Mouse (Mus musculus): Measurements from ENCODE around the gene Zyg11a. TPM values are rescaled to one million over a fixed set of nuclear protein-coding genes. Genes with fewer than 3 reads are reported as not detected.

Zyg11a gene
- polyA plus RNA-seq (2015; fragmentation: Nextera tagmentation; extraction: Ambion mirVana), result 0.11 and 0.12 TPM in 2 replicates

GRCm38 (mm10) chr4:108217332-108218179, at the start of gene Zyg11a:
Gene Zyg11a (minus strand): TSS chr4:108218048.
- Histone ChIP-seq H3K36me3 (no peaks in the 10 kb centered on the region), H3K27ac (replicated peaks) (no peak within 1 kb of the TSS), H3K9ac (no peak within 1 kb of the TSS), H3K4me3 (replicated peaks) (peak within 1 kb of the TSS; percentile 44), H3K9me3 (replicated peaks) (no peaks in the 10 kb centered on the region), H3K4me2 (replicated peaks) (peak within 1 kb of the TSS; percentile 72), H3K4me1 (peaks cover 14% of the 10 kb centered on the region), H3K27me3 (peaks cover 33% of the 10 kb centered on the region)
- ATAC-seq (ENCODE audit: insufficient number of reproducible peaks, low FRiP score, low TSS enrichment, low read depth), result peak; percentile 54; the same call in 1 of the 2 replicates
- 1% methylated on average over 87 of the region's 107 CpGs for WGBS

GRCm38 (mm10) chr4:108265774-108266173, 47.9 kb upstream of the Zyg11a start:
- H3K36me3 ChIP-seq, result peaks cover 45% of the 10 kb centered on the region
- no peaks in the 10 kb centered on the region for H3K4me1 ChIP-seq
- 93% methylated on average over 7 of the region's 7 CpGs for WGBS
- H3K9me3 ChIP-seq (replicated peaks), result no peaks in the 10 kb centered on the region
- no peak overlapping the region for H3K4me2 ChIP-seq (replicated peaks)
- no peaks in the 10 kb centered on the region for H3K27me3 ChIP-seq
- no peak for ATAC-seq (ENCODE audit: insufficient number of reproducible peaks, low FRiP score, low TSS enrichment, low read depth)
- no peak overlapping the region for H3K27ac ChIP-seq (replicated peaks)
- H3K9ac ChIP-seq, result no peak overlapping the region
- H3K4me3 ChIP-seq (replicated peaks), result no peak overlapping the region

DNA sequence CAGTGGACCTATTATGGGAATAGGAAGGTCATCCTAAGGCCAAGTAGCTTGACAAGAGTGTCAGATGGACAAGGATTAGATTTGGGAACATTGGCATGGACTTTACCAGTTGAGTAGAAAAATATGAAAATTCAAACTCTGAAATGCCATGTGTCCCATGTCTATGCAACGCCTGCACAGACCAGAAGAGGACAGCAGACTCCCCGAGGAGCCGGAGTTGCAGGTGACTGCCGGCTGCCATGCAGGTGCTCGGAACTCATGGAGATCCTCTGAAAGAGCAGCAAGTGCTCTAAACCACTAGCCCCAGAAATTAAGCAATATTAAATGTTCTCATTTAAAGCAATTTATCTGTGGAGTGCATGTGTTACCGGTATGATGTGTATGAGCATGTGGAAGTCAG, 35.5 kb upstream of the Zyg11a start:
- Histone ChIP-seq H3K4me2 (replicated peaks) (no peak overlapping the region), H3K4me1 (no peaks in the 10 kb centered on the region), H3K4me3 (replicated peaks) (no peak overlapping the region), H3K9ac (no peak overlapping the region), H3K27me3 (no peaks in the 10 kb centered on the region), H3K27ac (replicated peaks) (no peak overlapping the region), H3K36me3 (peaks cover 67% of the 10 kb centered on the region), H3K9me3 (replicated peaks) (no peaks in the 10 kb centered on the region)
- no peak for ATAC-seq (ENCODE audit: insufficient number of reproducible peaks, low FRiP score, low TSS enrichment, low read depth)
- 87% methylated on average over 6 of the region's 6 CpGs for WGBS

DNA sequence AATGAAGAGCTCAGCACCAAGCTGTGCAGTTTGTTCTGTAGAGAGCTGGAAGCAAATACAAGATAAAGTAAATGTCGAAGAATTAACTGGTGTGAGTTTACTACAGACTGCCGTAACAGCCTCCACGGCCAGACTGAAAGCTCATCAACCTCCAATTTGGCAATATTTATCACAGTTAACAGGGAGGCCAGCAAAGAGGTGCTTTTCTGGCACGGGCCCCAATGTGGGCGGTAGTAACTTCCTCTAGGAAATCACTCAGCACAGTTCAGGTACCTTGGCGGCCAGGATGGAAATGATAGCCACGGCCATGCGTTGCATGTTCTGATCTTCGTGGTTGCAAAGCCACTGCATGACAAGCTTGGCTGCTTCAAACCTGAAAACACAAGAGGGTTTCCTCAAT, 32.7 kb upstream of the Zyg11a start:
- Histone ChIP-seq H3K27me3 (no peaks in the 10 kb centered on the region), H3K4me2 (replicated peaks) (no peak overlapping the region), H3K4me3 (replicated peaks) (no peak overlapping the region), H3K36me3 (peaks cover 61% of the 10 kb centered on the region), H3K9me3 (replicated peaks) (no peaks in the 10 kb centered on the region), H3K27ac (replicated peaks) (no peak overlapping the region), H3K4me1 (no peaks in the 10 kb centered on the region), H3K9ac (no peak overlapping the region)
- 95% methylated on average over 9 of the region's 9 CpGs for whole genome bisulfite sequencing
- ATAC-seq (ENCODE audit: insufficient number of reproducible peaks, low FRiP score, low TSS enrichment, low read depth), result no peak

DNA sequence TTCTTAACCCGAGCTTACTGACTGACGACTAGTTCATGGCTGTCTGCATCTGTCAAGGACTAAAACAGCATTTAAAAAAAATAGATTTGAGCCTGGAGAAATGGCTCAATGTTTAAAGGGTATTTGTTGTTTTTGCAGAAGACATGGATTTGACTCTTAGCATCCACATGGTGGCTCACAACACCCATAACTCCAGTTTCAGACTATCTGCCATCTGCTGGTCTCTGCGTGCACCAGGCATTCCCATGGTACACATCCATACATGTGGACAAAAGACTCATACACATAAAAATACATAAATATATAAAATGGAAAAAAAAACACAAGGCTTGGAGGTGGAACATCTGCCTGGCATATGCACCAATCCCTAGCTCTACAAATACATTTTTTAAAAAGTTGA, 31.5 kb upstream of the Zyg11a start:
- Histone ChIP-seq H3K36me3 (peaks cover 63% of the 10 kb centered on the region), H3K9me3 (replicated peaks) (no peaks in the 10 kb centered on the region), H3K27ac (replicated peaks) (no peak overlapping the region), H3K9ac (no peak overlapping the region), H3K4me2 (replicated peaks) (no peak overlapping the region), H3K4me1 (no peaks in the 10 kb centered on the region), H3K4me3 (replicated peaks) (no peak overlapping the region), H3K27me3 (no peaks in the 10 kb centered on the region)
- ATAC-seq (ENCODE audit: insufficient number of reproducible peaks, low FRiP score, low TSS enrichment, low read depth), result no peak
- WGBS, result 82% methylated on average over 3 of the region's 3 CpGs

- no peaks in the 10 kb centered on the region for H3K4me1 ChIP-seq
- H3K36me3 ChIP-seq, result peaks cover 65% of the 10 kb centered on the region
- WGBS, result 81% methylated on average over 3 of the region's 3 CpGs
- no peak overlapping the region for H3K9ac ChIP-seq
- no peaks in the 10 kb centered on the region for H3K9me3 ChIP-seq (replicated peaks)
- no peaks in the 10 kb centered on the region for H3K27me3 ChIP-seq
- no peak overlapping the region for H3K27ac ChIP-seq (replicated peaks)
- H3K4me3 ChIP-seq (replicated peaks), result no peak overlapping the region
- ATAC-seq (ENCODE audit: insufficient number of reproducible peaks, low FRiP score, low TSS enrichment, low read depth), result no peak
- no peak overlapping the region for H3K4me2 ChIP-seq (replicated peaks)
These were observed 15.8 kb upstream of the Zyg11a start for GRCm38 (mm10) chr4:108233654-108234053.

DNA sequence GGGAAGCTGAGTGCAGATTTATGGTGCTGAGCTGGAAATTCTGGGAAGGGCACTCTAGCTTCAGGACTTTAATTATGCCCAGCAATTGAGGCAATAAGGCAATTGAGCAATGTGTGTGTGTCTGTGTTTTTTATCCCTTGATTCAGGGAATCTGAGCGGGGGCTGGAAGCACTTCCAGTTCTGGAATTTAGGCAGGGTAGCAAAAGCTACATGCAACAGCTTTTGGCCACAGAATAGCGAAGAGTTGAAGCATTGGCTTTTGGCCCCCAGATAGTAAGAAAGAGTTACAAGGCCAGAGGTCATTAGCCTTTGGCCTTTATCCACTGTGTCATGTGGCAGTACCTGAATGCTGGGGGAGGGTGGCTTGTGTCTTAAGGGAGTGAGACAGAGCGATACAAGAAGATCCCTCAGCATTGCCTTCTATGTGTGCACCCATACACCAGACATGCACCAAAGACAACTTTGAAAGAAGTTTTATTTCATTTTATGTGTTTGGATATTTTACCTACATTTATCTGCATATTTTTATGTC, 7.6 kb upstream of the Zyg11a start:
- Histone ChIP-seq H3K9me3 (replicated peaks) (no peaks in the 10 kb centered on the region), H3K4me3 (replicated peaks) (no peak overlapping the region), H3K4me2 (replicated peaks) (no peak overlapping the region), H3K36me3 (no peaks in the 10 kb centered on the region), H3K27me3 (no peaks in the 10 kb centered on the region), H3K9ac (no peak overlapping the region), H3K27ac (replicated peaks) (no peak overlapping the region), H3K4me1 (no peaks in the 10 kb centered on the region)
- 37% methylated on average over 3 of the region's 3 CpGs for WGBS
- no peak for ATAC-seq (ENCODE audit: insufficient number of reproducible peaks, low FRiP score, low TSS enrichment, low read depth)

- Histone ChIP-seq H3K4me2 (replicated peaks) (no peak overlapping the region), H3K27ac (replicated peaks) (no peak overlapping the region), H3K4me3 (replicated peaks) (no peak overlapping the region), H3K36me3 (no peaks in the 10 kb centered on the region), H3K9me3 (replicated peaks) (no peaks in the 10 kb centered on the region), H3K27me3 (peaks cover 22% of the 10 kb centered on the region), H3K4me1 (peaks cover 9% of the 10 kb centered on the region), H3K9ac (no peak overlapping the region)
- 84% methylated on average over 5 of the region's 5 CpGs for WGBS
- ATAC-seq (ENCODE audit: insufficient number of reproducible peaks, low FRiP score, low TSS enrichment, low read depth), result no peak
These were observed 4.7 kb upstream of the Zyg11a start for GRCm38 (mm10) chr4:108222507-108222906.

DNA sequence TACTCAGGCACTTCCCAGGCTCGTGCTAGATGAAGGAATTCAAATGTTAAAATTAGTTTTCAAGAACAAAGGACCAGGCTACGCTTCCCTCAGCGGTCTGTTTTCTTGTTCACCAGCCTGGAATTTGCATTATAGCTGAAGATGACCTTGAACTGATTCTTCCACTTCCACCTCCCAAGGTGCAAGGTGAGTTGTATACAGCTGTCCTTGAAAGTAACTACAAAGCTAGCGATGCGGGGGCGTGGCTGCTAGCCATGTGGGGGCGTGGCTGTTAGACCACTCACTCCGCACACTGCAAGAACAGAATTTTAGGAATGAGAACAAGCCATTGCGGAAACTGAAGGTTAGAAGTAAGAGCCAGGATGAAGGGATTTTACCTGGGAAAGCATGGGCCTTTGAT, 1.2 kb upstream of the Zyg11a start:
- ATAC-seq (ENCODE audit: insufficient number of reproducible peaks, low FRiP score, low TSS enrichment, low read depth), result no peak
- 12% methylated on average over 9 of the region's 9 CpGs for WGBS
- H3K4me2 ChIP-seq (replicated peaks), result no peak overlapping the region

GRCm38 (mm10) chr4:108213023-108213422, 4.8 kb downstream of the Zyg11a start:
- Histone ChIP-seq H3K4me3 (replicated peaks) (no peak overlapping the region), H3K4me2 (replicated peaks) (no peak overlapping the region), H3K36me3 (no peaks in the 10 kb centered on the region), H3K27ac (replicated peaks) (no peak overlapping the region), H3K9me3 (replicated peaks) (no peaks in the 10 kb centered on the region), H3K4me1 (peaks cover 10% of the 10 kb centered on the region; the same call in 1 of the 2 replicates), H3K27me3 (peaks cover 16% of the 10 kb centered on the region), H3K9ac (no peak overlapping the region)
- no peak for ATAC-seq (ENCODE audit: insufficient number of reproducible peaks, low FRiP score, low TSS enrichment, low read depth)
- 84% methylated on average over 2 of the region's 2 CpGs for WGBS

More for the DNA sequence above, 1.2 kb upstream of the Zyg11a start:
- H3K4me1 ChIP-seq, result peaks cover 14% of the 10 kb centered on the region
- H3K36me3 ChIP-seq, result no peaks in the 10 kb centered on the region
- no peak overlapping the region for H3K4me3 ChIP-seq (replicated peaks)
- H3K9ac ChIP-seq, result no peak overlapping the region
- peaks cover 33% of the 10 kb centered on the region for H3K27me3 ChIP-seq
- no peaks in the 10 kb centered on the region for H3K9me3 ChIP-seq (replicated peaks)
- H3K27ac ChIP-seq (replicated peaks), result no peak overlapping the region

DNA sequence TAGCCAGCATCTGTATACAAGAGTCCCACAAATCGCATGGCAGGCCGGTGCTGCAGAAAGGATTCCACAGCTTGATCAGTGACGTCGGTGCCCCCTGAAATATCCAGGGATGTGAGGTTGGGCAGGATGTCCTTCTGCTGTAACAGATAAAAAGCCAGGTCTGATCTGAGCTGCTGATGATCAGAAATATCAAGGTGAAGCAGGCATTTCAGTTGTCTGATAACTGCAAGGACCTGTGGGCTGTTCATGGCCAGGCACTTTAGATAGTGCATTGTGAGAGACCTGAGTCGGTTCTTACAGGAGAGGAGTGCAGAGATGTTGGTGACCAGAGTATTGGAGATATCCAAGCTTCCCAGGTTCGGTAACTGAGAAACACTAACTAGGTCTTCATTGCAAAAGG, 13.2 kb downstream of the Zyg11a start:
- Histone ChIP-seq H3K27ac (replicated peaks) (no peak overlapping the region), H3K4me1 (no peaks in the 10 kb centered on the region), H3K4me2 (replicated peaks) (no peak overlapping the region), H3K27me3 (no peaks in the 10 kb centered on the region), H3K9ac (no peak overlapping the region), H3K36me3 (no peaks in the 10 kb centered on the region), H3K4me3 (replicated peaks) (no peak overlapping the region), H3K9me3 (replicated peaks) (no peaks in the 10 kb centered on the region)
- ATAC-seq (ENCODE audit: insufficient number of reproducible peaks, low FRiP score, low TSS enrichment, low read depth), result no peak
- WGBS, result 92% methylated on average over 6 of the region's 6 CpGs
